Mouse (Mus musculus) effector memory CD4-positive, alpha-beta T cell, adult 5 months (primary cell): ENCODE data around the gene Zfp672. TPM values are rescaled to one million over a fixed set of nuclear protein-coding genes. Genes with fewer than 3 reads are reported as not detected.

ENCODE experiments used
- polyA plus RNA-seq: library from polyadenylated mRNA; unstranded; fragments of 100-300 nt; shearing (Covaris generic); gene quantifications from one replicate; pipeline ENCODE4 v1.2.1, GENCODE M21; 2017

Zfp672 gene
- polyA plus RNA-seq = 44.2 TPM

DNA sequence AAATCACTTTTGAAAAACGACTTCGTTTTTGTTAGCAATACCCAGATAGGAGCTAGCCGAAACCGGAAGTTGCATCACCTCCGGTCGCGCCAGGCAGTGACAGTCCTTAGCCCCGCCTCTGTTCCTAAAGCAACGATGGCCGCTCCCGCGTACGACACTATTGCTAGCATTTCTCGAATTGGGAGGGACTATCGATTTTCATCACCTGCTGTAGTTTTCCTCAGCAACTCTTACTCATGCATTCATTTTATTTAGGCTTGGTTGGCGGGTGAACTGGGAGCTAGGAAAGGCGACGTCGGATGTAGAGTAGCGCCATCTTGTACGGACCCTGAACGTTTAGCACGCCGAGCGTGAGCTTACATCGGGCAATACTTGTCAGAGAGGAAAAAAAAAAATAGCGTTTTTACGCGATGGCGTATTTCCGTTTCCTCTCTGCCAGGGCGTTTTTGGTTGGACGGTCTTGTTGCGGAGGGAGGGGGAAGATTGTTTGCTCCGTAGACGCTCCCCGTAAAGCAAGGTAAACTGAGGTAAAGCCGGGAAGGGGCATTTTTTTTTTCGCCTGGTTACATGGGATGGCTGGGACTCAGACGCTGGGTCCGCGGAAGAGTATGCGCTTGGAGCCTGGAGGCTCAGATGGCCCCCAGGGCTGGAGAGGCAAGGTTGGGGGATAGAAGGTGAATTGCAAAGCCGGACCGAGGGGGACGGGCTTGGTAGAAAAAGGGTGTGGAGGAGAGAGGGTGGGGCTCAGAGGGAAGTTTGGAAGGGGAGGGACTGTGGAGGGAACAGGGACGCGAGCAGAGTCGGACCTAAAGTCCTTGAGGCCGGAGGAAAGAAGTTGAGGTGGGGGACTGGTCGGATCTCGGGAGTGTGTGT, at the start of gene Zfp672, which contains the start of gene Sh3bp5l:
Gene Zfp672 (minus strand): TSS at position 64 of the 873 bp plus-strand sequence.
Gene Sh3bp5l (plus strand): TSS at position 449 of the 873 bp plus-strand sequence.

DNA sequence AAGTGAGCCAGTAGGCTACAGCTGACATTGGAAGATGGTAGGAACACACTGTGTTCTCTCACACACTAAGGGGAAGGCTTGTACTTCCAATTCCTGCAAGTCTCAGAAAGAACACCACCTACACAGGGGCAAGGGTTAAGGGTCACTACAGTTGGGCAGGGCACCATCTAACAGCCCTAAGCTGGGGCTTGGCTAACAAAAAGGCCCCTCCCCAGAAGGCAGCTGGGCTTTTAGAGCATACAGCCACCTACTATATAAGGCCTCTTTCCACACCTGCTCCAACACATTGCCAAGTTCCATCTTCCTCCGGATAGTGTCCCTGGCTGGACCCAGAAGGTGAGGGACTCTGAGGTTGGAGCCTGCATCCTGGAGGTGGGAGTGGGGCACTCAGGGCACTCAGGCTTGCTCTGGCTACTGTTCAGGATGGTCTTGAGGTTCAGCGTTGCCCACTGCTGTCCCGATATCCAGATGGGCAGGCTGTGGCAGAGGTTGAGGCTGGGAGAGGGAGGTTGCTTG, 48.7 kb upstream of the Zfp672 start, which contains the start of gene Lypd8:
Gene Lypd8 (plus strand): TSS at position 281 of the 516 bp plus-strand sequence.

DNA sequence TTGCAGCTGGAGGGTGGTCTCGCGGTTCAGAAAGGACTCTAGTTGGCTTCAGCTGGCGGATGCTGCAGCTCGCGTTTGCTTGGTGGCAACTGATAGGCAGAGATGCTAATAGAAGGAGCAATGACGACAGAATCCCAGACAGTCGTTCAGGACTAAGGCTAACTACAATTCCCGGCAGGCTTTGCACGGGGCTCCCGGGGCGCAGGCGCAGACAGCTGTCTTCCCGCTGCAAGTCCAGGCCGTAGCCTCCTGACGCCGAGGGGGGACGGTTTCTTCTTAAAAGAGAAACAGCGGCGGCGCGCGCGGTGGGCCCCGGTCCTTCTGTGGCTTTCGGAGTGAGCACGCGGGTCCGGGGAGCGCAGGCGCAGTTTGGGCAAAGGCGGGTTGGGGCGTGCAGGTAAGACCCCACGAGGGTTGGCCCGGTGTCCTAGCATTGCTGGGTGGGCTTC, 23.3 kb downstream of the Zfp672 start, which contains the start of gene Zfp692:
Gene Zfp692 (plus strand): TSS at position 210 of the 449 bp plus-strand sequence.

DNA sequence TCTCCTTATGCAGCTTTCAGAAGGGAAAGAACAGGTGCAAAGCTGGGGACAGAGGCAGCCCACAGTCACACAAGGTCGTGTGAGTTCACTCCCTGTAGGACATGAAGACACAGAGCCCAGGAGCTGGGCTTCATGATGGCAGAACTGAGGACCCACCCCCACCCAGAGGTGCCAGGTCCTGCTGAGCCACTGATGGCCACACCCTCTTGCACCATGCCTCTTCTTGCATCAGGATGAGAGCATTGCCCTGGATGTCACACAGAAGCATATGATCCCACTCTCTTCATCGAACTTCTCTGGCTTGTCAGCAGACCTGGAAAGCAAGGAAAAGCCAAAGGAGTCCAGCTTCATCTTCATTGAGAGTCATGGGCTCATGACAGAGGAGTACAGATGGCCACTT, 55.6 kb downstream of the Zfp672 start, which contains the start of gene 4930438A08Rik:
Gene 4930438A08Rik (plus strand): TSS at position 228 of the 400 bp plus-strand sequence.

Other genes with a start within 250 kb of the Zfp672 start
- gene Gm12248, start 237.2 kb downstream of the Zfp672 start, polyA plus RNA-seq = not detected
- gene Cnot8, start 226.2 kb downstream of the Zfp672 start, polyA plus RNA-seq = 68.4 TPM
- 10.3 TPM for gene Gemin5, start 161.8 kb downstream of the Zfp672 start, polyA plus RNA-seq
- gene Mrpl22, start 158.7 kb downstream of the Zfp672 start, polyA plus RNA-seq = 23.5 TPM
- 175 TPM for gene Igtp, start 130.8 kb downstream of the Zfp672 start, polyA plus RNA-seq
- 46.9 TPM for gene Irgm2, start 130.7 kb downstream of the Zfp672 start, polyA plus RNA-seq
- gene 4930438A08Rik, start 55.5 kb downstream of the Zfp672 start, polyA plus RNA-seq = not detected
- 42.3 TPM for gene Zfp692, start 23.3 kb downstream of the Zfp672 start, polyA plus RNA-seq
- 18.9 TPM for gene Sh3bp5l, start 385 bp upstream of the Zfp672 start, polyA plus RNA-seq
- gene Lypd8, start 48.7 kb upstream of the Zfp672 start, polyA plus RNA-seq = not detected
- gene 1810065E05Rik, start 90.8 kb upstream of the Zfp672 start, polyA plus RNA-seq = not detected
- not detected for gene Gm12253, start 102.2 kb upstream of the Zfp672 start, polyA plus RNA-seq
- not detected for gene Lypd9, start 122.6 kb upstream of the Zfp672 start, polyA plus RNA-seq
- not detected for gene Olfr30, start 131.9 kb upstream of the Zfp672 start, polyA plus RNA-seq
- not detected for gene Olfr332, start 162.2 kb upstream of the Zfp672 start, polyA plus RNA-seq
- gene Olfr331, start 172.2 kb upstream of the Zfp672 start, polyA plus RNA-seq = not detected
- 0.41 TPM for gene Olfr330, start 204.5 kb upstream of the Zfp672 start, polyA plus RNA-seq
- gene Olfr329-ps, start 216.1 kb upstream of the Zfp672 start, polyA plus RNA-seq = not detected
- gene Olfr328, start 225.3 kb upstream of the Zfp672 start, polyA plus RNA-seq = 0.19 TPM
- not detected for gene Olfr224, start 240.2 kb upstream of the Zfp672 start, polyA plus RNA-seq
- gene Olfr325, start 247.4 kb upstream of the Zfp672 start, polyA plus RNA-seq = not detected